Mouse (Mus musculus): ENCODE data around the gene Acpp. TPM values are rescaled to one million over a fixed set of nuclear protein-coding genes. Genes with fewer than 3 reads are reported as not detected.
A peak's percentile ranks its signal among the peaks of the same experiment; 100 is the strongest.

Acpp gene
- polyA plus RNA-seq, 1 experiment from 2014 or later = 0.09 TPM

DNA sequence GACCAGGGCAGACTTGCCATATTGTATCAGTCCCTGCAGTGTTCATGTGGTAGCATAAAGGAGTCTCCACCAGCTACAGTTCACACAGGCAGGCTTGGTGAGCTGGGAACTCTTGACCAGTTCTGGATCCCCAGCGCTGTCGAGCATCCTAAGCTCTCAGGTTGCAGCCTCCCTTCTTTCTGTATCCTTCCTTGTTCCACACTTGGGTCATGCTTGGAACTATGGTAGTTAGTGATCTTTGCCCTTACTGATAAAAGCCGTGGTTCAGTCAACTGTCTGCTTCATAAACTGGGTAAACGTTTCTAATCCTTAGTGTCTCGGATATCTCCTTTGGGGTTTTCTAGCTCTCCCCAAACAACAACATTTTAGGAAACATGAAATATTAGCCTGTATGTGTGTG is 1.9 kb upstream of the Acpp start:
- Histone ChIP-seq H3K4me3 (no peak overlapping the region), H3K9ac (replicated peaks) (no peak overlapping the region), H3K4me1 (peaks cover 7% of the 10 kb centered on the region; the same call in 1 of the 2 replicates), H3K9me3 (no peaks in the 10 kb centered on the region), H3K4me2 (replicated peaks) (no peak overlapping the region), H3K27ac (replicated peaks) (no peak overlapping the region), H3K36me3 (no peaks in the 10 kb centered on the region), H3K27me3 (no peaks in the 10 kb centered on the region)
- 91% methylated on average over 5 of the region's 5 CpGs for whole genome bisulfite sequencing
- ATAC-seq (ENCODE audit: low FRiP score, low read depth) = no peak

DNA sequence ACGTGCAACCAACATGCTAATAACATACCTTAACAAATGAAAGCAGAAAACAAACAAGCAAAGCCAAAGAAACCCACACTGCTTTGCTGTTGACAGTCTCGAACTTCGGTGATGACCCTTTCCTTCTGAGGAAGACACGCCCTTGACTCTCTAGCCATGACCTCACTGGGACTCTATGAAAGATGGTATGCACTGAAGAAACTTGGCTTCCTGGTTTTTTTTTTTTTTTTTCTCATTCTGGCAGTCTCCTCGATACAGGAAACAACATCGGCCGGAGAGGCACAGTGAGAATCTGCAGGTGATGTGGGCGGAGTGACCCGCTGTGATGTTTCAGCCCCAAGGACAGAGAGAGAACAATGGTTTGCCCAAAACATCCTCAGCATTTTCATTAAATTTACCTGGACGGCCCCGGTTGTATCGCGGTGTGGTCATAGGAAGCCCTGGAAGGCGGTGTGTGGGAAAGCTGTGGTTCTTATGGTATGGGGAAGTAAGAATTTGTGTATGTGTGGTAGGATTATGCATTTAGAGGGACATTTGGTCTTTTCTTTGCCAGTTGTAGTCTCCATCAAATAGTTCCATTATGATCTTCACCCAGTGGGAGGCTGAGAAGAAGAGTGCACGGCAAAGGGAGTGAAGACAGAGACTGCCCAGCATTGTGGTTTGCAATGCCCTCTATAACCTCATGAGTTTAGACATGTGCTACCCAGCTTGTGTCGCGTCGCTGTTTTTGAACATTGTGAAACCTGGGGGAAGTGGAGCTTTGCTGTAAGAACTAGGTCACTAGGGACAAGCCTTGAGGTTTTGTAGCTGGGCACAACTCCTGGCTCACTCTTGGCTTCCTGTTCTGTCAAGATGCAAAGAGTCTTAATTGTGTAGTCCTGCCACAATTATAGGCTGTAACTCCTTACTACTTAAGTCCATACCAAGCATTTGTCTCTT is 1.2 kb upstream of the Acpp start:
- no peaks in the 10 kb centered on the region for H3K36me3 ChIP-seq
- H3K9ac ChIP-seq (replicated peaks) = no peak overlapping the region
- H3K4me2 ChIP-seq (replicated peaks) = no peak overlapping the region
- H3K27me3 ChIP-seq = no peaks in the 10 kb centered on the region
- no peak for ATAC-seq (ENCODE audit: low FRiP score, low read depth)
- H3K4me3 ChIP-seq = no peak overlapping the region
- WGBS = 88% methylated on average over 18 of the region's 18 CpGs
- no peak overlapping the region for H3K27ac ChIP-seq (replicated peaks)
- H3K9me3 ChIP-seq = no peaks in the 10 kb centered on the region
- peaks cover 7% of the 10 kb centered on the region; the same call in 1 of the 2 replicates for H3K4me1 ChIP-seq

DNA sequence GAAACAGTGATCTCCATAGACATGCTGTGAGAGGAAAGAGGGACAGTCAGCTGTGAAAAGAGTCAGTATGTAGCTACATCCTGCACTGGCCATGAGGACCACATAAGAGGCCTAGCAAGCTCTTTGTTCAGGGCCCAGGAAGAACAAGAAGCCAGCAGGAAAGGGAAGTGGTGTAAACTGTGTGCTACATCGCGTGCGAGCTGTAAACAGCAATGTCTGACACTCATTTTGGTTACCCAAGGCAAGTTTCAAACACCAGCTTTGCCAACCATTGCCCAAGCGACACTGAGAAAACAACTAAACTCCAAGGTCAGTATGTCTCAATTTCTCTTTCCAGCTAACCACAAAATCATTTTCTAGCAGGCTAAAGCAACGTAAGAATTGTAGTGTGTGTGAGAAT is 6.2 kb downstream of the Acpp start:
- H3K4me1 ChIP-seq = no peaks in the 10 kb centered on the region
- no peak overlapping the region for H3K4me2 ChIP-seq (replicated peaks)
- WGBS = 92% methylated on average over 5 of the region's 5 CpGs
- H3K27ac ChIP-seq (replicated peaks) = no peak overlapping the region
- H3K36me3 ChIP-seq = no peaks in the 10 kb centered on the region
- no peak overlapping the region for H3K9ac ChIP-seq (replicated peaks)
- no peaks in the 10 kb centered on the region for H3K9me3 ChIP-seq
- H3K27me3 ChIP-seq = no peaks in the 10 kb centered on the region
- ATAC-seq (ENCODE audit: low FRiP score, low read depth) = no peak
- no peak overlapping the region for H3K4me3 ChIP-seq

DNA sequence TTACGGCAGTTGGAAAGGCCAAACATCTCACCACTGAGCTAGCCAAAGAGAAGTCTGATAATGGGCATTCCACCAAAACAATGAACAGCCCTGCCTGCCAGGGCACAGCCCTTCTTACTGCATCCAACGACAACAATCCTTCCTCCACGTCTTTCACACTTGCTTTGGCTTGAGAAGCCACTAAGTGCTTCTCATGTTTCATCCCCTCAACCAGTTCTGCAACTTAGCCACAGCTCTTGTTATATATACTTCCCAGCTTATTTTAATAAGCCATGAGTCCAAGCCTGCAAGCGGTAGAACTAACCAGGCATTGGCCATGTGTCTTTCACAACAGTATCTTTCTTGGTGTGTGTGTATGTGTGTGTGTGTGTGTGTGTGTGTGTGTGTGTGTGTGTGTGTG is 8.9 kb downstream of the Acpp start:
- no peak overlapping the region for H3K4me3 ChIP-seq
- WGBS = 79% methylated on average over 4 of the region's 4 CpGs
- no peaks in the 10 kb centered on the region for H3K4me1 ChIP-seq
- no peak overlapping the region for H3K4me2 ChIP-seq (replicated peaks)
- no peak overlapping the region for H3K27ac ChIP-seq (replicated peaks)
- H3K27me3 ChIP-seq = no peaks in the 10 kb centered on the region
- H3K9ac ChIP-seq (replicated peaks) = no peak overlapping the region
- no peaks in the 10 kb centered on the region for H3K9me3 ChIP-seq
- no peak for ATAC-seq (ENCODE audit: low FRiP score, low read depth)
- H3K36me3 ChIP-seq = no peaks in the 10 kb centered on the region

GRCm38 (mm10) chr9:104321519-104321918 is 16.0 kb downstream of the Acpp start:
- Histone ChIP-seq H3K27me3 (no peaks in the 10 kb centered on the region), H3K4me3 (no peak overlapping the region), H3K27ac (replicated peaks) (no peak overlapping the region), H3K9ac (replicated peaks) (no peak overlapping the region), H3K4me1 (no peaks in the 10 kb centered on the region), H3K36me3 (no peaks in the 10 kb centered on the region), H3K9me3 (no peaks in the 10 kb centered on the region), H3K4me2 (replicated peaks) (no peak overlapping the region)
- WGBS = 81% methylated on average over 7 of the region's 7 CpGs
- ATAC-seq (ENCODE audit: low FRiP score, low read depth) = no peak

- WGBS = 90% methylated on average over 11 of the region's 11 CpGs
- Histone ChIP-seq H3K4me2 (replicated peaks) (no peak overlapping the region), H3K9me3 (no peaks in the 10 kb centered on the region), H3K4me3 (no peak overlapping the region), H3K9ac (replicated peaks) (no peak overlapping the region), H3K27me3 (no peaks in the 10 kb centered on the region), H3K27ac (replicated peaks) (no peak overlapping the region), H3K36me3 (no peaks in the 10 kb centered on the region), H3K4me1 (no peaks in the 10 kb centered on the region)
- no peak for ATAC-seq (ENCODE audit: low FRiP score, low read depth)
These were observed 21.2 kb downstream of the Acpp start for GRCm38 (mm10) chr9:104316351-104316750.

DNA sequence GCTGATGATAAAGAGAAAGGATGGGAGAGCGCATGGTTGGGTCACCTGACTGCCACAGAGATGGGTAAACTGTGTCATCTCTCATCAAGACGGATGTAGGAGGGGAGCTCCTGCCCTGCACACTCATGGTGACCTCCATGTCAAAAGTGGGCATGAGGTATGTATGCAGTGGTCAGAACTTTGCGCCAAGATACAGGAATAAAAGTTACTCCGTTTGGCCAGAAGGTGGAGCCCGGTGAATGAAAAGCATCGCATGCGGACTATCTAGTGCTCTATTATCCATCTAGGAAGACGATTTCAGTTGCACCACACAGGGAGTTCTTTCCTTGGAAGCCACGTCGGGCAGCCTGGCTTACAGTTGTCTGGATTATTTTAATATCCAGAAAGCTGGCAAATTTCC is 22.0 kb downstream of the Acpp start:
- Histone ChIP-seq H3K4me1 (no peaks in the 10 kb centered on the region), H3K4me2 (replicated peaks) (no peak overlapping the region), H3K27me3 (no peaks in the 10 kb centered on the region), H3K9me3 (no peaks in the 10 kb centered on the region), H3K4me3 (no peak overlapping the region), H3K27ac (replicated peaks) (no peak overlapping the region), H3K36me3 (no peaks in the 10 kb centered on the region), H3K9ac (replicated peaks) (no peak overlapping the region)
- 0 out of 2 replicates have a peak, but pooled peaks have one; percentile 16 for ATAC-seq (ENCODE audit: low FRiP score, low read depth)
- WGBS = 11% methylated on average over 10 of the region's 10 CpGs

GRCm38 (mm10) chr9:104306734-104307133 is 30.8 kb downstream of the Acpp start:
- 14% methylated on average over 6 of the region's 6 CpGs for WGBS

DNA sequence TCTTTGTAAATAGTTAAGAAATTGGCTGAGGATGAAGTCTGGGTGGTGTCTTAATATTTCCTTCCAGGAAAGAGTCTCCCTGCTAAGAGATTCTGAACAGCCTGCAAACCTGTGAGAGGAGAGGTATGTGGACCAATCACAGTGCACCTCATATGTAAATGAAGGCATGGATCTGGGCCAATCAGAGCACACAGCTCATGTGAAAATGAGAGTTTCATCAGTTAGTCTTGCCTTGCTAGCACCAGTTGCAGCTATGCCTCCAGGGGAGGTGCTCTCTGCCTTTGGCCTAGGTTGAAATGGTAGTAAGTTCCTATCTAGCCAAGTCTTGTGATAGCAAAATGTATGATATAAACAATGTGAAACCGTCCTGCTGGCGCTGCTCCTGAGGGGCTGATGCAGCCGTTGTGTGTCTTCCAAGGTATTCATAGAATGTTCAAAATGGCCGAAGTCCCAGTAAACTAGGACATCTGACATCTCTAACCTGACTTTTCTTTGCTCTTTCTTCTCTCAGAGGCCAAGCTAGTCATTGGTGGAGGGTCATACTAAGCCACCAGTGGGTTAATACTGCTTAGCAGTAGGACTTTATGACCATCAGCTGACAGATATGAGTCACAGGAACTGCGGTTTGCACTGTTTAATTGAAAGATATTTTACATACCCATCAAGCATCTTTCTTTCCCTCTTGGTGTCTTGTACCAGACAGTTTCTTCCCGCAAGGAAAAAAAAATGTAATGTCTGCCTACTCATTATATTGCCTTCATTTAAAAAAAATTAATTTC is 32.0 kb downstream of the Acpp start:
- Histone ChIP-seq H3K4me3 (no peak overlapping the region), H3K36me3 (no peaks in the 10 kb centered on the region), H3K4me1 (no peaks in the 10 kb centered on the region), H3K4me2 (replicated peaks) (no peak overlapping the region), H3K27ac (replicated peaks) (no peak overlapping the region), H3K9ac (replicated peaks) (no peak overlapping the region), H3K9me3 (no peaks in the 10 kb centered on the region), H3K27me3 (no peaks in the 10 kb centered on the region)
- ATAC-seq (ENCODE audit: low FRiP score, low read depth) = no peak
- WGBS = 93% methylated on average over 6 of the region's 6 CpGs

More at GRCm38 (mm10) chr9:104306734-104307133, 30.8 kb downstream of the Acpp start:
- Histone ChIP-seq H3K4me3 (no peak overlapping the region), H3K4me1 (no peaks in the 10 kb centered on the region), H3K27ac (replicated peaks) (no peak overlapping the region), H3K27me3 (no peaks in the 10 kb centered on the region), H3K9ac (replicated peaks) (no peak overlapping the region), H3K9me3 (no peaks in the 10 kb centered on the region), H3K4me2 (replicated peaks) (no peak overlapping the region), H3K36me3 (no peaks in the 10 kb centered on the region)
- no peak for ATAC-seq (ENCODE audit: low FRiP score, low read depth)

- Histone ChIP-seq H3K36me3 (no peaks in the 10 kb centered on the region), H3K27me3 (no peaks in the 10 kb centered on the region), H3K4me1 (no peaks in the 10 kb centered on the region), H3K9me3 (no peaks in the 10 kb centered on the region), H3K9ac (replicated peaks) (no peak overlapping the region), H3K4me3 (no peak overlapping the region), H3K27ac (replicated peaks) (no peak overlapping the region), H3K4me2 (replicated peaks) (no peak overlapping the region)
- no peak for ATAC-seq (ENCODE audit: low FRiP score, low read depth)
- 84% methylated on average over 10 of the region's 10 CpGs for WGBS
These were observed 32.7 kb downstream of the Acpp start for GRCm38 (mm10) chr9:104304800-104305199.

DNA sequence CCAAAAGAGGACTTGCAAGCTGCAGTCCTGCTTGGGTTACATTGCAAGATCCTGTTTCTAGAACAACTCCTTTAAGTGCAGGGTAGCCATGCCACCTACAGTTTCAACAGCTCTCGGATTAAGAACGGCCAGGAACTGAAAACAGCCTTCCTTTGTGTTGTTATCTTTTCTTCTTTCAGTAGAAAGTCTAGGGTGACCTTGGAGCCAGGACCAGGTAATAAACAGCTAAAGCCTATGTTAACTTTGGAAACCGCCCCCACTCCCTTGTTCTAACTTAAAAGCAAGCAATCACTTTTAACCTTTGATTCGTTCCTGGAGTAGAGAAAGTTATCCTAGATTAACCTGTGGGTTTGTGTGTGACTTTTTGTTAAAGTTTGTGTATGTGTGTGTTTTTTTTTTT is 33.2 kb downstream of the Acpp start:
- no peak overlapping the region for H3K4me2 ChIP-seq (replicated peaks)
- no peaks in the 10 kb centered on the region for H3K9me3 ChIP-seq
- no peaks in the 10 kb centered on the region for H3K36me3 ChIP-seq
- no peak overlapping the region for H3K9ac ChIP-seq (replicated peaks)
- H3K4me1 ChIP-seq = no peaks in the 10 kb centered on the region
- no peak for ATAC-seq (ENCODE audit: low FRiP score, low read depth)
- H3K4me3 ChIP-seq = no peak overlapping the region
- H3K27ac ChIP-seq (replicated peaks) = no peak overlapping the region
- WGBS = 82% methylated on average over 4 of the region's 4 CpGs
- no peaks in the 10 kb centered on the region for H3K27me3 ChIP-seq

DNA sequence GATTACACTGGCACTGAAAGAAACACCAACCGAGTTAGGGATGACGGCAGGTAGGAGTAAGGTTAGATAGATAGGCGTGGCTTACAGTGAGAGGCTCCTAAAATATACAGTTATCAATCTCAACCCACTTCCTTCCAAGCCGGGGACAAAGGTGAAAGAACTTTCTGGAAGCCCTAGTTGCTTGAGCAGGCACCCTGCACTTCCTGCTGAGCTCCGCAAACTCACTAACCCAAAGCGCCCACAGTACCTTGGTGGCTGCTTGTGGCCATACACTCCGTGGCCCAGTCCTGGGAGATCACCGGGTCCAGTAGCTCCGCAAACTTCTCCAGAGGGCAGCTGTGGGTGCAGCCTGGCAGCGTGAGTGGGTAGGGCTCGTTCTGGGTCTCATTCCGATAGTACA is 37.0 kb downstream of the Acpp start:
- Histone ChIP-seq H3K36me3 (no peaks in the 10 kb centered on the region), H3K4me1 (no peaks in the 10 kb centered on the region), H3K27me3 (no peaks in the 10 kb centered on the region), H3K27ac (replicated peaks) (no peak overlapping the region), H3K9ac (replicated peaks) (no peak overlapping the region), H3K9me3 (no peaks in the 10 kb centered on the region), H3K4me2 (replicated peaks) (no peak overlapping the region), H3K4me3 (no peak overlapping the region)
- ATAC-seq (ENCODE audit: low FRiP score, low read depth) = no peak
- WGBS = 86% methylated on average over 12 of the region's 12 CpGs
